Mouse (Mus musculus): ENCODE results near the gene Gm42517. TPM values are rescaled to one million over a fixed set of nuclear protein-coding genes. Genes with fewer than 3 reads are reported as not detected.

Gm42517 gene
- polyA plus RNA-seq (2017; shearing (Covaris generic)): not detected

DNA sequence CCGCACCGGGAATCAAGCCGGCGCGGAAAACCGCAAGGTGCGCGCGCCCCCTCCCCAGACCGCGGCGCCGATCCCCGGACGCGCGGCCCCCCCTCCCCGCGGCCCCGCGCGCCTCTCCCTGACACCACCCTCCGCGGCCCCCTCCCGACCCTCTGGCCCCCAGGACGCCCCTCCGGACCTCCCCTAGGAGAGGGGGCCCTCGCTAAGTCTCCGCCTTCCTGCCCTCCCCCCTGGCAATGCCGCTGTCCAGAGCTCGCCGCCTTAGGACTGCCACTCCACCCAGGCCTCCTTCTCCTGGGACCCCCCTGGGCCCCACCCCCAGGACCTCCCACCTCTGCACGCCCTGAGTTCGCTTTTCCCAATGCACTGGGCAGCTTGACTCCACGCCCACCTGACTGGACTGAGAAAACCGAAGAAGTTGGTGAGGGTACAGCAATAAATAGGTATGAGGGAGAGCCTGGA lies at the start of gene Gm42517:
Gm42517 (minus strand) TSS at position 52 of the 462 bp plus-strand sequence.

DNA sequence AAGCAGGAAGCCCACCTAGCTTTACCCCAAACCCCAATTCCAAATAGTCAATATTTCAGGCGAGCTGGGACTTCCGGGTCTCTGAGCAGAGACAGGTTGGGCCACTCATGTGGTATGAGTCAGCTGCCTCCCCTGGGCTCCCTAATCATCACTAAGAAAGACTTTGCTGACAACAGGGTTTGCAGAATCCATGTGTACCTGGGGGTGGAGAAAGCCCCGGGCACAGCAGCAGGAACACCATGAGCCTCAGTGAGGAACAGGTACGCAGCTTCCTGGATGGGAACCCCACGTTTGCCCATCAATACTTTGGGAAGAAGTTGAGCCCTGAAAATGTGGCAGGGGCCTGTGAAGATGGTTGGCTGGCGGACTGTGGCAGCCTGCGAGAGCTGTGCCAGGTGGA lies 20.5 kb upstream of the Gm42517 start, which contains the start of gene Pde6b:
Pde6b (plus strand) TSS at position 191 of the 400 bp plus-strand sequence.

Other genes starting within 250 kb of the Gm42517 start
- 90.1 TPM for gene Tmed5, start 235.3 kb downstream of the Gm42517 start, polyA plus RNA-seq (2017; shearing (Covaris generic))
- 2.3 TPM for gene Ccdc18, start 235.0 kb downstream of the Gm42517 start, polyA plus RNA-seq (2017; shearing (Covaris generic))
- gene Dr1, start 99.0 kb downstream of the Gm42517 start, polyA plus RNA-seq (2017; shearing (Covaris generic)): 23.4 TPM
- gene Pigg, start 55.3 kb downstream of the Gm42517 start, polyA plus RNA-seq (2017; shearing (Covaris generic)): 7.1 TPM
- 2.5 TPM for gene Pde6b, start 20.5 kb upstream of the Gm42517 start, polyA plus RNA-seq (2017; shearing (Covaris generic))
- gene Atp5k, start 66.5 kb upstream of the Gm42517 start, polyA plus RNA-seq (2017; shearing (Covaris generic)): 207 TPM
- gene Mfsd7a, start 81.0 kb upstream of the Gm42517 start, polyA plus RNA-seq (2017; shearing (Covaris generic)): not detected
- 14.5 TPM for gene Pcgf3, start 93.3 kb upstream of the Gm42517 start, polyA plus RNA-seq (2017; shearing (Covaris generic))
- gene Cplx1, start 182.1 kb upstream of the Gm42517 start, polyA plus RNA-seq (2017; shearing (Covaris generic)): not detected